Comparison of ENCODE assay signal across 8 mouse cellular contexts in the genomic region with DNA sequence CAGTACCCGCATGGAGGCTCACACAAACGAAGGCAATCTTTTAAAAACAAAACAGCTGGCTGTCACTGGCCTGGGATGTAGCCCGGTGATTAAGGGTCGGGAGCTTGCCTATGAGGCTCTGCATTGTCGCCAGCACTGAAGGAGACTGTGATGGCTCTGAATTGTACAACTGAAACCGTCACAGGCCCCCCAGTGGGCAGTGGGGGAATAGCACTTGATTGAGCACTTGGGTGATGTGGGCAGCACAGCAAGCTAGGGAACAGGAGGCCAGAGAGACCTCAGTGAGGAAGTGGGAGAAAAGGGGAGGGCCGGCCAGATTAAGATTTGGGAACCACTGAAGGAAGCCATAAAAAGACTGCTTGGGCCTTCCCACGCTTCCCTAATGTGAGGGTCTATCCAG. TPM values are rescaled to one million over a fixed set of nuclear protein-coding genes. Genes with fewer than 3 reads are reported as not detected.
DNase-seq lines count a peak whose midpoint lies in the region; ATAC-seq and TF ChIP-seq lines count a peak whose summit lies in the region.

No protein-coding gene starts in this region.

- peak; percentile 73 for DNase-seq in A20 (ENCODE audit: low read depth, low spot score)
- DNase-seq in Patski (ENCODE audit: low read depth, low spot score): no peak
- DNase-seq in cerebellum, postnatal 25 days: peak; percentile 87 to 92
- DNase-seq in gastrocnemius, postnatal 4 days (ENCODE audit: low spot score in 2 of 2): peak; percentile 83 to 87
- DNase-seq in kidney, postnatal 25 days: peak; percentile 84 to 92
- DNase-seq in liver, embryonic 14.5 days (ENCODE audit: low read depth in 3 of 3, low spot score in 3 of 3): peak; percentile 37 to 48 (median 41)
- DNase-seq in retina, embryonic 14.5 days (ENCODE audit: low spot score): peak; percentile 88
- DNase-seq in thymus, postnatal 25 days: peak; percentile 84

- H3K4me1 ChIP-seq in liver, embryonic 14.5 days (replicated peaks; ENCODE audit: control insufficient read depth in 2 of 2, insufficient read depth in 2 of 2, low read length in 1 of 2): no peaks in the 10 kb centered on the region

- TF ChIP-seq EP300 in liver, embryonic 14.5 days (IDR thresholded peaks at IDR 0.05; ENCODE audit: low read depth): no peak

- H3K9me3 ChIP-seq in liver, embryonic 14.5 days (ENCODE audit: control insufficient read depth, low read length): no peaks in the 10 kb centered on the region

- WGBS in liver, embryonic 14.5 days (ENCODE audit: insufficient replicate concordance): 5% methylated on average over 8 of the region's 8 CpGs

- CTCF ChIA-PET in Patski (lab: Charles Lee): interaction anchor here (1.1 to 2.0 kb wide), 5 partner anchors 21 to 39 kb away, joined by 4 to 7 read pairs (median 4); no protein-coding TSS in a partner anchor

- no peaks in the 10 kb centered on the region for H3K36me3 ChIP-seq in liver, embryonic 14.5 days (replicated peaks; ENCODE audit: control insufficient read depth, insufficient read depth, low read depth)

- no peaks in the 10 kb centered on the region for H3K27me3 ChIP-seq in Patski
- H3K27me3 ChIP-seq in liver, embryonic 14.5 days (ENCODE audit: control insufficient read depth, insufficient read depth, low read length): peaks cover 25% of the 10 kb centered on the region

- POLR2A ChIA-PET in Patski (lab: Charles Lee): no interaction called here

- ATAC-seq in Patski: peak; percentile 39
- no peak for ATAC-seq in liver, embryonic 14.5 days (ENCODE audit: insufficient read depth)

- no peak overlapping the region for H3K9ac ChIP-seq in liver, embryonic 14.5 days (replicated peaks)

- in situ Hi-C loops in Patski (cut with MboI; ENCODE audit: low pct_unique_long_range_greater_than_20kb): loop anchor here (5.0 to 10.0 kb wide), 2 partner anchors 37 to 75 kb away; no protein-coding TSS in a partner anchor

- H3K27ac ChIP-seq in liver, embryonic 14.5 days: no peak overlapping the region

- TF ChIP-seq CTCF in Patski (IDR thresholded peaks at IDR 0.05): no peak
- TF ChIP-seq CTCF in liver, embryonic 14.5 days (IDR thresholded peaks at IDR 0.05; ENCODE audit: low read depth): peak; percentile 90

- H3K4me3 ChIP-seq in liver, embryonic 14.5 days (ENCODE audit: insufficient read depth in 1 of 2, low read depth in 2 of 2, low read length in 2 of 2): no peak overlapping the region

- no peak overlapping the region for H3K4me2 ChIP-seq in liver, embryonic 14.5 days (ENCODE audit: low read depth)

RNA-seq across cellular contexts. Expression of gene Tcea3, which starts 7.9 kb away (rescaled TPM):
- polyA plus RNA-seq in Patski (2021): 0.15 TPM
- 100 to 1,000 TPM; 149 to 154 TPM for total RNA-seq in gastrocnemius, postnatal 4 days (2021)
- polyA plus RNA-seq in liver, embryonic 14.5 days (2012; rRNA removed): 2.3 and 4.8 TPM in 2 replicates
- 12.4 and 15.6 TPM in 2 replicates for polyA plus RNA-seq in liver, embryonic 14.5 days (2014; fragmentation: Nextera tagmentation; extraction: Ambion mirVana)

RNA-seq across cellular contexts. Expression of gene Asap3, which starts 33.5 kb away (rescaled TPM):
- 5.5 TPM for polyA plus RNA-seq in Patski (2021)
- total RNA-seq in gastrocnemius, postnatal 4 days (2021): 10 to 100 TPM; 12.2 to 13.4 TPM
- polyA plus RNA-seq in liver, embryonic 14.5 days (2012; rRNA removed): 1.1 and 1.2 TPM in 2 replicates
- polyA plus RNA-seq in liver, embryonic 14.5 days (2014; fragmentation: Nextera tagmentation; extraction: Ambion mirVana): 0.66 and 0.85 TPM in 2 replicates

RNA-seq across cellular contexts. Expression of gene Zfp46, which starts 44.9 kb away (rescaled TPM):
- polyA plus RNA-seq in Patski (2021): 13.0 TPM
- total RNA-seq in gastrocnemius, postnatal 4 days (2021): 10 to 100 TPM; 51.2 to 65.1 TPM
- 2.6 and 2.7 TPM in 2 replicates for polyA plus RNA-seq in liver, embryonic 14.5 days (2012; rRNA removed)
- 2.6 and 2.9 TPM in 2 replicates for polyA plus RNA-seq in liver, embryonic 14.5 days (2014; fragmentation: Nextera tagmentation; extraction: Ambion mirVana)
